Mouse (Mus musculus) kidney, postnatal 10 days (tissue): ENCODE results near the gene Pwwp2a.

ENCODE experiments used
- DNase-seq: peaks from one replicate; pipeline ENCODE4 v3.0.0; 2021; ENCODE audit warnings: mixed read lengths

Pwwp2a gene

GRCm38 (mm10) chr11:43727796-43728195 lies 46.0 kb downstream of the Pwwp2a start:
- no peak for DNase-seq

- no peak for DNase-seq
These were observed 47.0 kb downstream of the Pwwp2a start for GRCm38 (mm10) chr11:43728737-43729301.

DNA sequence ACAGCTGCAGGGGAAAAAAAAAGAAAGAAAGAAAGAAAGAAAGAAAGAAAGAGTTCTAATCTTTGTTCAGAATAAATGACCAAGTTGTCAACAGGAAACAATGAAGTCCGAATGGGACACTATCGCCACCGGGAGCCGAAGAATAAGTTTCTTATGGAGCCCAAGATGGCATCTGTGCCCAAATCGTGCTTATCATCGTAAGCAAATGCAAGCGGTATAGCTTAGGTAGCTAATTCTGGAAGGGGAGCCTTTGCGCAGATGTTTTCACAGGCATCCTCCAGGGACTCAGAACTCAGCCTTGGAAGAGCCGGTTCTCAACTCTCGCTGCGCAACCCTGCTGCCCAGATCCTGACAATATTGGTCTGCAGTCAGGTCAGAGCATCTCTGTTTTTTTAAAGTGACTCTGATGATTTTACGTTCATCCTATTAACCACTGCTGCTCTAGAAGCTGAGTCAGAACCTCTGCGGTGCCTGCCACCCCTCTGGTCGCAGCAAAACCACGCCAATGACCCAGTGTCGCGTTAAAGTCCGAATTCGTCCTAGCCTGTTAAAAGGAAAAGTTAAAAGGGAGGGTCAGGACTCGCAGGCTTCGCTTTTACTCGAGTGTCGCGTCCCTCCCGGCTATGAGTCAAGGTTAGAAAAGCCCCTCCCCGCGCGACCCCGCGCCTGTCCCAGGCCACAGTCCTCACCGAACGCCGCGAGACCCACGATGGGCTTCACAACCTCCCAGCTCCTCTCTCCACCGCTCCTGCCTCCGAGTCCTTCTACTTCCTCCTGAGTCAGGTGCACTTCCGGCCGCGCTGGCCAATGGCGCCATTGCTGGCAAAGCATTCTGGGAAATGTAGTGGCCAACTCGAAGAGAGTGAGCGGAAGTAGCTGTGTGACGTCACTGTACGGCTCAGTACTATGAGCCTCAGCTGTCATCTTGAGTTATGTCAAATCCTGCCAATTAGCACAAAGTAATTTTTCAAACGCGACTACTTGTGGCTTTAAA lies 65.7 kb downstream of the Pwwp2a start, which contains the start of gene Ttc1:
TSS of gene Ttc1 (minus strand) at position 776 of the 994 bp plus-strand sequence.
- peak; percentile 99 for DNase-seq

DNA sequence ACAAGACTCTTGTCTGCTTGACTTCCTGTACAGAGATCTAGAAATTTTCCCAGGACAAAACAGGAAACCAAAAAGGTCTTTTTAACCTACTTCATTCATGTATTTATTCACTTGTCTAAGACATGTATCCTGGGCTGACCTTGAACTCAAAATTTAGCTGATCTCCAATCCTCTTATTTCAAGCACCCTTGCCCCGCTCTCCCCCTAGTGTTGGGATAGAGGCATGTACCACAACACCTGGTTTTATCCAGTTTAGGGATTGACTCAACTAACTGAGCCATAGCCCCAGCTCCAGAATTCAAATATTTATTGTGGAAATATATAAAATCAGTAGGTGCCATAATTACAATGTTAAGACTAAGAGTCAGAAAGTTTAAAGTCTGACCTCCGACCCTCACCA lies 69.7 kb downstream of the Pwwp2a start:
- DNase-seq, result no peak

DNA sequence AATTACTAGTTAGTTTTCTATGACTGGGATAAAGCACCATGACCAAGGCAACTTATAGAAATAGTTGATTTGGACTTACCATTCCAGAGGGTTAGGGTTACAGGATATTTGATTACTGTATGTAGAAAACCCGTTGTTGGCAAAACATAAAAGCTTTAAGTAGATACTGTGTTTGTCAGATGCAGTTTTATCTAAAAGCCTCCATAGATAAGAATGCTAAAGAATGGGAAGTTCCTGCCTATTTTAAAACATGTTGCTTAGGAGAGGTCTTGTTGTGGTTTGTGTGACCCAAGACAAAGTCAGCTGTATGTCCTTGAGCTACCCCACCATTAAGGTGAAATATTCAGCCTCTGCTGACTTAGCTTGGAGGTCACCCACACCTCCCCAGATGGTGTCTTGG lies 72.8 kb downstream of the Pwwp2a start:
- DNase-seq, result no peak

DNA sequence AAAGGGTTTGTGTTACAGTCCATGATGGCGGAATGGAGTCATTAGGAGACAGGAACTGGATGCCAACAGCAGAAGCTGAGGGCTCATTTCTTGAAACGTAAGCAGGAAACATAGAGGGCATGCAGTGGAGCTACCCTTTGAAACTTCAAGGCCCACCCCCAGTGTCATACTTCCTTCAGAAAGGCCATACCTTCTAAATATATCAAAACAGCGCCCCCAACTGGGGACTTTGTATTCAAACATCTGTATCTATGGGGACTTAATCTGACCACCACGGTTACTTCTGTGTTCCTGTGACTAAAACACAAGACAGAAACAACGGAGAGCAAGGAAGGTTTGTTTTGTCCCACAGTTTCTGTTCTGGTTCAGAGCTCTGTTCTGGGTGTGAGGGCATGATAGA lies 73.6 kb downstream of the Pwwp2a start:
- DNase-seq, result no peak

DNA sequence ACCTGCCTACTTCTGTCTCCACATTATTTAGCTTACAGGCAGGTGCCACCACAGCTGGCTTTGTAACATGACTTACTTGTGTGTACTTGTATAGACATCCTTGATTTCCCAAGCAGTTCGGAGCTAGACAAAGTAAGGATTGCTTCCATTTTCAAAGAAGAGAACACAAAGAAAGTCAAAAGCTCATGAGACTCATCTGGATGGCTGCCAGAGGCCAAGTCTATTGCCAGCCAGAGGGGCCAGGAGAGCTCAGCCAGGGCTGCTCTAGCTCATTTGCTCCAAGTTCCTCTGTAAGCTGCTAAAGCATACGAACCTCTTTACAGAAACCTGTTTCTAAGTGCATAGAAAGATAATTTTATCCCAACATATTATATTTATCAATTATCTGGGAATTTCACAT lies 76.6 kb downstream of the Pwwp2a start:
- DNase-seq, result peak; percentile 18

DNA sequence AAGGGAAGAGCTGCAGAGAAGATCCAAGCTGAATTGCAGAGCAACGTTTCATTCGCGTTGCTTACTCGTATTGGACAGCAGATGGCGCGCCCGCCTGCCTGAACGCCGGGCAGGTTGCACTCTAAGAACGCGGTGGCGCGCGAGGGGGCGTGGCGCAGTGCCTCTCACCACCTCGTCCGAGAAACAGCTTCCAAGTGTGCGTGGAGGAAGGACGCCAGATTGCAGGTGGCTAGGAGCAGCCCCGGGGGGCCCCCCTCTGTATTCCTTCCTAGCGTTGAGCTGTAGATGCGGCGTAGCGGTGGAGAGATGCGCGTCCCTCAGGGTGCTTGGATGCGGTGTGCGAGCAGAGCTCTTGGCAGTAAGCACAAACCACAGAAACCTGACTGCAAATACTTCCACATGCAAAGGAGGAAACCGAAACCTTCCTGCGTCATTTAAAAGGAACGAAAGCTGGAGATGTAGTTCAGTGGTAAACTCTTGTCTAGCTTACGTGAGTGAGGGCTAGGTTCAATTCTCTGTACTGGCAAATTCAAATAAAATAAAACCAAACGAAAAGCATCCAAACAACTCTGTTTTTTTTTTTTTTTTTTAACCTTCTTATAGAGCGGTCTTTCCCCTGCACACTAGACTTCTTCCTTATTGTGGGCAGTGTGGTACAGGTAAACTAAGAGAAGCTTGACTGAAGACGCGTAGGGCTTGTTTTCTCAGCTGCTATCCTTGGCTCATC lies 85.3 kb downstream of the Pwwp2a start:
- peak; percentile 87 for DNase-seq

DNA sequence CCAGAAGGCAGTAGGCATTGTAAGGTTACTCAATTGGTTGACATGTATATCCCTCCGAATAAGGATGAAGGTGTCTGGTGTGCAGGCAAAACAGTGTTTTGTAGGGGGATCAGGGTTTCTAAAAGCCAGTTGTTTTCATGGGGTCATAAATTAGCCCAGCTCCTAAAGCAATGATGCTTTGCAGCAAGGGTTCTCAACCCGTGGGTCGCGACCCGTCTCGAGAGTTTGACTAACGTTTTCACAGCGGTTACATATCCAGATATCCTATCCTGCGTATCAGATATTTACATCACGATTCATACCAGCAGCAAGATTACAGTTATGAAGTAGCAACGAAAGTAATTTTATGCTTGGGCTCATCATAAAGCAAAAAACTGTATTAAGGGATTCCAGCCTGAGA lies 86.0 kb downstream of the Pwwp2a start:
- no peak for DNase-seq

DNA sequence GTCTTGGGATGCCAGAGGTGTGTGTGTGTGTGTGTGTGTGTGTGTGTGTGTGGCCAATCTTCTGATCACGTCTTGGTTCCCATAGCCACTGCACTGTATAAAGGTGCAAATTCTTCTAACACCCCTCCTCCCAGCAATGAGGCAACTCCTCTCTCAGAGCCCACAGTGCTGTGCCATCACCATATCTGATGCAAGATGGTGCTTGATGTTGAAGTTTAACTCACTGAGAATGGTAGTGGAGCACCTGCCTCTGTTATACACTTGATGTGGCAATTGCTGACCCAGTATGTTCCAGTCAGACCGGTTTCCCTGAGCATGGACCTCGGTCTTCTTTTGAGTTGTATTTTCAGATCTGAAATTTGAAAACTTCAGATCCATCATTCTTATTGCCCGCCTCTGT lies 88.3 kb downstream of the Pwwp2a start:
- DNase-seq, result no peak
